Mouse (Mus musculus): Measurements from ENCODE around the gene Gad1. TPM values are rescaled to one million over a fixed set of nuclear protein-coding genes. Genes with fewer than 3 reads are reported as not detected.

Gad1 gene
- total RNA-seq (2021) = 100 to 1,000 TPM; 368 to 442 TPM
- long read RNA-seq, experiment 1, transcript Gad1-201 (17 exons, 3,355 nt) = major isoform, 337 of 445 reads
- long read RNA-seq, experiment 1, partial matches to known transcripts = 85 of 445 reads
- long read RNA-seq, experiment 1, other reads (novel, unspliced or antisense) = 23 of 445 reads
- long read RNA-seq, experiment 2, transcript Gad1-201 (17 exons, 3,355 nt) = major isoform, 266 of 343 reads
- long read RNA-seq, experiment 2, partial matches to known transcripts = 55 of 343 reads
- long read RNA-seq, experiment 2, other reads (novel, unspliced or antisense) = 22 of 343 reads

- no peak for DNase-seq (ENCODE audit: low spot score in 2 of 2)
These were observed at the start of gene Gad1 for GRCm38 (mm10) chr2:70552772-70553171. Gene Gad1, plus strand, starts transcription at chr2:70553072.

- no peak for DNase-seq (ENCODE audit: low spot score in 2 of 2)
These were observed 49.4 kb upstream of the Gad1 start for GRCm38 (mm10) chr2:70503436-70503835.

- no peak for DNase-seq (ENCODE audit: low spot score in 2 of 2)
These were observed 47.6 kb upstream of the Gad1 start for GRCm38 (mm10) chr2:70505229-70505628.

- DNase-seq (ENCODE audit: low spot score in 2 of 2) = no peak
These were observed 47.0 kb upstream of the Gad1 start for GRCm38 (mm10) chr2:70505896-70506295.

GRCm38 (mm10) chr2:70506372-70506771 lies 46.5 kb upstream of the Gad1 start:
- no peak for DNase-seq (ENCODE audit: low spot score in 2 of 2)

- DNase-seq (ENCODE audit: low spot score in 2 of 2) = no peak
These were observed 44.4 kb upstream of the Gad1 start, which contains the start of gene Erich2 for GRCm38 (mm10) chr2:70508496-70508895. Gene Erich2, plus strand, starts transcription at chr2:70508819.

GRCm38 (mm10) chr2:70509021-70509632 lies 43.7 kb upstream of the Gad1 start:
- DNase-seq (ENCODE audit: low spot score in 2 of 2) = peak; percentile 39

GRCm38 (mm10) chr2:70538283-70538682 lies 14.6 kb upstream of the Gad1 start:
- DNase-seq (ENCODE audit: low spot score in 2 of 2) = peak; percentile 30 to 52

- DNase-seq (ENCODE audit: low spot score in 2 of 2) = no peak
These were observed 2.2 kb upstream of the Gad1 start for GRCm38 (mm10) chr2:70550671-70551070.

- DNase-seq (ENCODE audit: low spot score in 2 of 2) = no peak
These were observed 1.4 kb upstream of the Gad1 start for GRCm38 (mm10) chr2:70551446-70551845.

GRCm38 (mm10) chr2:70552067-70552598 lies 739 bp upstream of the Gad1 start:
- no peak for DNase-seq (ENCODE audit: low spot score in 2 of 2)

GRCm38 (mm10) chr2:70553826-70554225 lies 954 bp downstream of the Gad1 start:
- no peak for DNase-seq (ENCODE audit: low spot score in 2 of 2)

GRCm38 (mm10) chr2:70558112-70558842 lies 5.4 kb downstream of the Gad1 start:
- DNase-seq (ENCODE audit: low spot score in 2 of 2) = peak; percentile 82 to 88

- DNase-seq (ENCODE audit: low spot score in 2 of 2) = no peak
These were observed 6.1 kb downstream of the Gad1 start for GRCm38 (mm10) chr2:70558843-70559451.

- DNase-seq (ENCODE audit: low spot score in 2 of 2) = no peak
These were observed 6.6 kb downstream of the Gad1 start for GRCm38 (mm10) chr2:70559520-70559919.

GRCm38 (mm10) chr2:70561077-70561795 lies 8.4 kb downstream of the Gad1 start:
- DNase-seq (ENCODE audit: low spot score in 2 of 2) = peak; percentile 46

GRCm38 (mm10) chr2:70562011-70562491 lies 9.2 kb downstream of the Gad1 start:
- no peak for DNase-seq (ENCODE audit: low spot score in 2 of 2)

GRCm38 (mm10) chr2:70562611-70562980 lies 9.7 kb downstream of the Gad1 start:
- no peak for DNase-seq (ENCODE audit: low spot score in 2 of 2)

GRCm38 (mm10) chr2:70562981-70563671 lies 10.3 kb downstream of the Gad1 start:
- DNase-seq (ENCODE audit: low spot score in 2 of 2) = no peak
